Mouse (Mus musculus) CH12.LX (cell line): ENCODE results near the gene Arf6. TPM values are rescaled to one million over a fixed set of nuclear protein-coding genes. Genes with fewer than 3 reads are reported as not detected.
A peak's percentile ranks its signal among the peaks of the same experiment; 100 is the strongest.
"Not testable (repeated sequence)": the region's sequence is repeated elsewhere in the genome, so short reads cannot be mapped to it uniquely, and the experiment has no call there.

Experiments used
- DNase-seq: peaks from one replicate; pipeline ENCODE4 v3.0.0-alpha.2; 2013; ENCODE audit errors: extremely low read depth
- H3K27ac ChIP-seq: 2 replicates; pipeline ENCODE4 v1.5.1; 2012; ENCODE audit warnings: low read depth, mild to moderate bottlenecking, control low read depth, moderate library complexity; ENCODE audit not compliant: insufficient read depth
- H3K27me3 ChIP-seq: replicated peaks from 2 replicates; pipeline ENCODE3; 2012; ENCODE audit warnings: inconsistent platforms
- H3K36me3 ChIP-seq, 2 experiments: replicated peaks in 1 of 2; 2 replicates each; pipeline versions ENCODE3 to v1.6.1; 2012; ENCODE audit warnings: inconsistent platforms in 1 of 2, low read length in 1 of 2, mild to moderate bottlenecking in 1 of 2, mixed read lengths in 1 of 2, moderate library complexity in 1 of 2; ENCODE audit not compliant: control insufficient read depth in 1 of 2, insufficient read depth in 1 of 2
- H3K4me1 ChIP-seq, 2 experiments: 2 replicates each; pipeline ENCODE4 v1.6.1; 2012; ENCODE audit warnings: inconsistent platforms in 1 of 2, moderate library complexity in 1 of 2; ENCODE audit not compliant: insufficient read depth in 2 of 2, control insufficient read depth in 1 of 2
- H3K4me2 ChIP-seq: 2 replicates; pipeline ENCODE4 v1.6.1; 2012; ENCODE audit warnings: low read depth, mild to moderate bottlenecking, control low read depth; ENCODE audit not compliant: poor library complexity, insufficient read depth, severe bottlenecking
- H3K4me3 ChIP-seq, 3 experiments: fragments of 150-350 bp in 1 of 3; sonication (generic) in 1 of 3; replicated peaks in 1 of 3; 2 replicates each; pipeline versions ENCODE3 to v1.5.1; 2011 to 2012; ENCODE audit warnings: low read depth in 2 of 3, low read length in 2 of 3, mild to moderate bottlenecking in 2 of 3, moderate library complexity in 2 of 3, control low read depth in 1 of 3, improper control_type of control experiment in 1 of 3, inconsistent platforms in 1 of 3, mixed read lengths in 1 of 3; ENCODE audit not compliant: poor library complexity in 1 of 3
- H3K79me2 ChIP-seq: replicated peaks from 2 replicates; pipeline ENCODE4 v1.6.1; 2012; ENCODE audit warnings: mild to moderate bottlenecking, moderate library complexity; ENCODE audit not compliant: control insufficient read depth, poor library complexity, insufficient read depth, severe bottlenecking; ENCODE audit errors: extremely low read depth
- H3K9ac ChIP-seq: 2 replicates; pipeline ENCODE4 v1.6.1; 2012; ENCODE audit warnings: low read depth, mild to moderate bottlenecking, control low read depth, moderate library complexity; ENCODE audit not compliant: insufficient read depth
- H3K9me3 ChIP-seq: replicated peaks from 2 replicates; pipeline ENCODE3; 2012; ENCODE audit warnings: low read length, inconsistent platforms, mixed read lengths
- BHLHE40 ChIP-seq: IDR thresholded peaks from 2 replicates; pipeline ENCODE4 v1.6.1; 2011; ENCODE audit warnings: mild to moderate bottlenecking, low read depth, low read length, improper control_type of control experiment
- CHD1 ChIP-seq: IDR thresholded peaks from 2 replicates; pipeline ENCODE4 v1.6.1; 2012; ENCODE audit warnings: low read depth, low read length, improper control_type of control experiment, inconsistent platforms
- HCFC1 ChIP-seq: IDR thresholded peaks from 2 replicates; pipeline ENCODE4 v1.6.1; 2012; ENCODE audit warnings: low read depth, mild to moderate bottlenecking, inconsistent platforms, low read length, improper control_type of control experiment
- IRF4 ChIP-seq: IDR thresholded peaks from 2 replicates; pipeline ENCODE4 v1.6.1; 2014; ENCODE audit warnings: low read depth, mild to moderate bottlenecking, inconsistent platforms, low read length, improper control_type of control experiment
- MEF2A ChIP-seq: IDR thresholded peaks from 2 replicates; pipeline ENCODE4 v1.6.1; 2014; ENCODE audit warnings: low read depth, mild to moderate bottlenecking, inconsistent platforms, low read length, improper control_type of control experiment, borderline replicate concordance
- POLR2A ChIP-seq: IDR thresholded peaks from 2 replicates; pipeline ENCODE4 v1.6.1; 2011; ENCODE audit warnings: low read depth, mild to moderate bottlenecking, improper control_type of control experiment, low read length
- POLR2AphosphoS2 ChIP-seq: IDR thresholded peaks from 2 replicates; pipeline ENCODE4 v1.6.1; 2011; ENCODE audit warnings: low read depth, low read length, improper control_type of control experiment
- SIN3A ChIP-seq: IDR thresholded peaks from 2 replicates; pipeline ENCODE4 v1.6.1; 2012; ENCODE audit warnings: low read length, improper control_type of control experiment, inconsistent platforms
- TCF12 ChIP-seq: IDR thresholded peaks from 2 replicates; pipeline ENCODE4 v1.6.1; 2014; ENCODE audit warnings: low read depth, mild to moderate bottlenecking, inconsistent platforms, low read length, improper control_type of control experiment
- USF1 ChIP-seq: IDR thresholded peaks from 2 replicates; pipeline ENCODE4 v1.6.1; 2014; ENCODE audit warnings: low read depth, mild to moderate bottlenecking, inconsistent platforms, low read length, improper control_type of control experiment
- ZKSCAN1 ChIP-seq: IDR thresholded peaks from 2 replicates; pipeline ENCODE4 v1.6.1; 2012; ENCODE audit warnings: low read depth, inconsistent platforms, low read length, improper control_type of control experiment, borderline replicate concordance
- ZMIZ1 ChIP-seq: IDR thresholded peaks from 2 replicates; pipeline ENCODE4 v1.6.1; 2012; ENCODE audit warnings: low read depth, mild to moderate bottlenecking, inconsistent platforms, low read length, improper control_type of control experiment
- ZNF384 ChIP-seq: IDR thresholded peaks from 2 replicates; pipeline ENCODE4 v1.6.1; 2012; ENCODE audit warnings: low read depth, low read length, improper control_type of control experiment, inconsistent platforms
- dilution Hi-C: fragments of 300-500 bp; cut with MboI; formaldehyde crosslinking; loops from 2 replicates; pipeline ENCODE4 v1.14.3; 2020; ENCODE audit warnings: low sequenced_read_pairs; ENCODE audit not compliant: extremely low pct_unique_long_range_greater_than_20kb, extremely low pct_ligation_motif_present
- in situ Hi-C: fragments of 300-500 bp; cut with MboI; formaldehyde crosslinking; loops from 3 replicates; pipeline ENCODE4 v1.14.3; 2019; ENCODE audit warnings: low sequenced_read_pairs, low pct_ligation_motif_present, low pct_unique_long_range_greater_than_20kb, mixed read lengths
- polyA plus RNA-seq: library from polyadenylated mRNA; unstranded; fragments of >175 nt; gene quantifications from 2 replicates; pipeline ENCODE4 v1.2.1, GENCODE M21; 2012; ENCODE audit warnings: low read depth; ENCODE audit not compliant: insufficient read length
- total RNA-seq, 2 experiments: library from RNA; depleted of rRNA; stranded (reverse); fragments of 300-350 nt in 1 of 2; fragments of >200 nt in 1 of 2; gene quantifications; 2 replicates each; pipeline ENCODE4 v1.2.3; 2012 to 2014

Arf6 gene
- total and polyA plus RNA-seq, 3 experiments = 258 to 375 (median 312) TPM

DNA sequence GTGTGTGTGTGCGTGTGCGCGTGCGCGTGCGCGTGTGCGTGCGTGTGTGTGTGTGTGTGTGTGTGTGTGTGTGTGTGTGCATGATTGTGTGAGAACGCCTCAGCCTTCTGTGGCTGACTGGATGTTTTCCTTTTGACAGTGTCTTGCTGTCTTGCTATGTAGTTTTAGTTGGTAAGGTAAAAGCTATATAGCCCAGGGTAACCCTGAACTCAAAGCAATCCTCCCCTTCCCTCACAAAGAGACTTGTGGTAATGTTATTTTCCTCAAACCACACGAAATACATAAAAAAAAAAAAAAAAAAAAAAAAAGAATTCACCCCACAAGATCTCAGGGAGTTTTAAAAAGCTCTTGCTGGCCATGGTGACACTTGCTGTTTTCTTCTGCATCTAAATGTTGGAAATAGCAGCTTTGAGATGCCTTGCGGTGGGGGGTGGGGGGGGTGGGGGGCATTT is 14.4 kb downstream of the Arf6 start:
- H3K4me1 ChIP-seq = peaks cover 9 to 35% of the 10 kb centered on the region in 2 experiments
- H3K79me2 ChIP-seq, dilution Hi-C loops, in situ Hi-C loops, DNase-seq, H3K36me3 ChIP-seq: not testable (repeated sequence)
- H3K9ac ChIP-seq = peak overlapping the region; percentile 48
- peak overlapping the region; percentile 96 for H3K27ac ChIP-seq
- H3K4me2 ChIP-seq = peak overlapping the region; percentile 74
- peak; percentile 74 for TF ChIP-seq ZNF384
- TF ChIP-seq, all 38 proteins: peak for 1; not testable (repeated sequence) for 37
- peak overlapping the region in 1 of 3 experiments; percentile 49 for H3K4me3 ChIP-seq
- H3K27me3 ChIP-seq, H3K9me3 ChIP-seq: not testable (repeated sequence)

GRCm38 (mm10) chr12:69388321-69388869 is 16.4 kb downstream of the Arf6 start:
- no peaks in the 10 kb centered on the region for H3K9me3 ChIP-seq
- in situ Hi-C loops (no loop called here), dilution Hi-C loops (no loop called here)
- no peak overlapping the region for H3K9ac ChIP-seq
- no peak overlapping the region for H3K27ac ChIP-seq
- no peak overlapping the region for H3K4me2 ChIP-seq
- DNase-seq = no peak
- peaks cover 9 to 30% of the 10 kb centered on the region in 2 experiments for H3K4me1 ChIP-seq
- H3K79me2 ChIP-seq = no peaks in the 10 kb centered on the region
- H3K27me3 ChIP-seq = no peaks in the 10 kb centered on the region
- H3K36me3 ChIP-seq = no peaks in the 10 kb centered on the region
- TF ChIP-seq SIN3A (no peak), ZMIZ1 (no peak), POLR2AphosphoS2 (no peak), HCFC1 (no peak), MEF2A (no peak), CHD1 (no peak), POLR2A (no peak), USF1 (no peak), TCF12 (no peak), IRF4 (no peak), ZKSCAN1 (no peak)
- H3K4me3 ChIP-seq = no peak overlapping the region

DNA sequence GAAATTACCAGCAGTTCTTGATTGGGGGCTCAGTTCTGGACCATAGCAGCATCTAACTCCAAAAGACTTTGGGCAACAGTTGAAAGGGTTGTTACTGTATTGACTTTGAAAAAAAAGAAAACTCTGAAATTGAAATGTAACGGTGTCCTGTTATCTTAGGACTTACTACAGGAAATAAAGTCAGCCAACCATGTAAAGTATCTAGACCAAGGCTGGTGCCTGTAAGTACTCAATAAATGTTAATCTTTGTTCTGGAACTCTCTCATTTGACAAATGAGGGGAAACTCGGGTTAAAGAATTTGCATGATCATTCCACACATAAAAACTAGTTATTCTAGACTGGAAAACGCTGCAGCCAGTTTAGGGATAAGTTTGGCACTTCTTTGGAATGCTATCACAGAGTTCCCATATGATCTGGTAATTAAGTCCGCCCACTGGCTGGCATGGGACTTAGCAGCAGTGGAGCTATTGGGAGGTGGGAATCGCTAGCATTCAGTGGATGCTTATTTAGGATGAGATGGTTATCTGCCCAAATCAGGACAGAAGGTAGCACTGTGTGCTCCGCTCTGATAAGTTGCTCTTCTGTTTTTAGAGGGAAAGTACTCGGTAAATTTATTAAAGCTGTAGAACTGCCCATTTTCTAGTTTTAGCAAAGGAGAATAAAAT is 17.5 kb downstream of the Arf6 start:
- dilution Hi-C loops = no loop called here
- no peaks in the 10 kb centered on the region for H3K79me2 ChIP-seq
- no peak overlapping the region for H3K9ac ChIP-seq

More for the DNA sequence above, 17.5 kb downstream of the Arf6 start:
- TF ChIP-seq POLR2AphosphoS2 (no peak), BHLHE40 (no peak)
- Histone ChIP-seq H3K4me1 (peaks cover 9 to 30% of the 10 kb centered on the region in 2 experiments), H3K27ac (no peak overlapping the region), H3K4me3 (no peak overlapping the region), H3K4me2 (no peak overlapping the region), H3K27me3 (no peaks in the 10 kb centered on the region), H3K9me3 (no peaks in the 10 kb centered on the region), H3K36me3 (no peaks in the 10 kb centered on the region)
- DNase-seq = no peak
- in situ Hi-C loops = no loop called here
